Comparison of ENCODE assay signal across 21 mouse cellular contexts in genomic region chr14:99019136-99019808, GRCm38 (mm10). TPM values are rescaled to one million over a fixed set of nuclear protein-coding genes. Genes with fewer than 3 reads are reported as not detected.
DNase-seq lines count a peak whose midpoint lies in the region; ATAC-seq and TF ChIP-seq lines count a peak whose summit lies in the region.
"Had no signal": no experiment of that assay in that cellular context is flagged by ENCODE, and none has a peak within 500 bp of the region (broad histone marks: within the 10 kb centered on the region; RNA-seq: fewer than 3 reads in every experiment).

No protein-coding gene starts in this region.

- no peaks in the 10 kb centered on the region for H3K36me3 ChIP-seq in embryonic facial prominence, embryonic 14.5 days (ENCODE audit: control insufficient read depth, insufficient read depth, low read length)
- H3K36me3 ChIP-seq in embryonic facial prominence, embryonic 10.5 days (replicated peaks) = no peaks in the 10 kb centered on the region
- H3K36me3 ChIP-seq in heart, embryonic 15.5 days = no peaks in the 10 kb centered on the region
- H3K36me3 ChIP-seq in liver, embryonic 11.5 days (ENCODE audit: control insufficient read depth, insufficient read depth, low read length) = no peaks in the 10 kb centered on the region
- no peaks in the 10 kb centered on the region for H3K36me3 ChIP-seq in liver, postnatal 0 days (replicated peaks; ENCODE audit: insufficient read depth, low read length)
- no peaks in the 10 kb centered on the region for H3K36me3 ChIP-seq in heart, postnatal 0 days (replicated peaks; ENCODE audit: control insufficient read depth, insufficient read depth, low read length)
- H3K36me3 ChIP-seq: embryonic facial prominence, embryonic 13.5 days; G1E; liver, embryonic 13.5 days; midbrain, embryonic 12.5 days had no signal

- H3K4me3 ChIP-seq in embryonic facial prominence, embryonic 14.5 days (ENCODE audit: low read depth, low read length) = no peak overlapping the region
- H3K4me3 ChIP-seq in embryonic facial prominence, embryonic 10.5 days = no peak overlapping the region
- H3K4me3 ChIP-seq in heart, embryonic 15.5 days = no peak overlapping the region
- no peak overlapping the region for H3K4me3 ChIP-seq in liver, embryonic 11.5 days (ENCODE audit: low read depth, low read length)
- H3K4me3 ChIP-seq in liver, postnatal 0 days (ENCODE audit: low read depth, low read length) = no peak overlapping the region
- H3K4me3 ChIP-seq in heart, postnatal 0 days (ENCODE audit: low read depth, low read length) = peak overlapping the region; percentile 6; the same call in 1 of the 2 replicates
- H3K4me3 ChIP-seq: embryonic facial prominence, embryonic 13.5 days; liver, embryonic 13.5 days; midbrain, embryonic 12.5 days had no signal

- ATAC-seq in embryonic facial prominence, embryonic 14.5 days (ENCODE audit: low read depth) = no peak
- ATAC-seq in heart, embryonic 15.5 days (replicated peaks; ENCODE audit: insufficient number of reproducible peaks, insufficient read depth, low FRiP score, low read depth) = peak; percentile 86
- ATAC-seq in liver, embryonic 11.5 days (replicated peaks; ENCODE audit: low FRiP score) = no peak
- no peak for ATAC-seq in liver, postnatal 0 days
- peak; percentile 80 for ATAC-seq in heart, postnatal 0 days (ENCODE audit: insufficient read depth, low read depth)
- ATAC-seq: CD4-positive, CD25-positive, alpha-beta regulatory T cell, adult 4 months; forebrain, embryonic 16.5 days; hindbrain, embryonic 16.5 days had no signal

- H3K9ac ChIP-seq in embryonic facial prominence, embryonic 14.5 days (ENCODE audit: low read depth, low read length) = no peak overlapping the region
- no peak overlapping the region for H3K9ac ChIP-seq in heart, embryonic 15.5 days
- H3K9ac ChIP-seq in liver, embryonic 11.5 days (ENCODE audit: low read depth, low read length) = no peak overlapping the region
- no peak overlapping the region for H3K9ac ChIP-seq in liver, postnatal 0 days (replicated peaks)
- no peak overlapping the region for H3K9ac ChIP-seq in heart, postnatal 0 days (replicated peaks; ENCODE audit: low read depth, low read length)
- H3K9ac ChIP-seq: embryonic facial prominence, embryonic 13.5 days; liver, embryonic 13.5 days; midbrain, embryonic 12.5 days had no signal

- H3K4me1 ChIP-seq in embryonic facial prominence, embryonic 14.5 days (ENCODE audit: control insufficient read depth, insufficient read depth, low read length) = no peaks in the 10 kb centered on the region
- H3K4me1 ChIP-seq in embryonic facial prominence, embryonic 10.5 days = 0 out of 2 replicates have a peak, but pooled peaks cover 3% of the 10 kb centered on the region
- peaks cover 20% of the 10 kb centered on the region for H3K4me1 ChIP-seq in heart, embryonic 15.5 days (replicated peaks)
- H3K4me1 ChIP-seq in liver, embryonic 11.5 days (replicated peaks; ENCODE audit: control insufficient read depth, insufficient read depth, low read length) = no peaks in the 10 kb centered on the region
- H3K4me1 ChIP-seq in liver, postnatal 0 days (ENCODE audit: insufficient read depth) = no peaks in the 10 kb centered on the region
- H3K4me1 ChIP-seq in heart, postnatal 0 days (ENCODE audit: control insufficient read depth, insufficient read depth) = peaks cover 11% of the 10 kb centered on the region; the same call in 1 of the 2 replicates
- H3K4me1 ChIP-seq: embryonic facial prominence, embryonic 13.5 days; liver, embryonic 13.5 days had no signal

- intact Hi-C loops in heart, postnatal 36 days (cut with DNase I) = no loop called here

- no peak for TF ChIP-seq CTCF in liver, postnatal 0 days (IDR thresholded peaks at IDR 0.05; ENCODE audit: low read depth)
- TF ChIP-seq CTCF in heart, postnatal 0 days (IDR thresholded peaks at IDR 0.05; ENCODE audit: low read depth) = no peak

- WGBS in embryonic facial prominence, embryonic 14.5 days = 47% methylated on average over 10 of the region's 10 CpGs
- WGBS in embryonic facial prominence, embryonic 10.5 days = 66% methylated on average over 10 of the region's 10 CpGs
- 15% methylated on average over 10 of the region's 10 CpGs for WGBS in heart, embryonic 15.5 days
- 38% methylated on average over 10 of the region's 10 CpGs for WGBS in liver, embryonic 11.5 days
- 47% methylated on average over 10 of the region's 10 CpGs for WGBS in liver, postnatal 0 days (ENCODE audit: insufficient replicate concordance)
- WGBS in heart, postnatal 0 days = 8% methylated on average over 10 of the region's 10 CpGs

- H3K27me3 ChIP-seq in embryonic facial prominence, embryonic 14.5 days (replicated peaks; ENCODE audit: control insufficient read depth, insufficient read depth, low read length) = no peaks in the 10 kb centered on the region
- no peaks in the 10 kb centered on the region for H3K27me3 ChIP-seq in embryonic facial prominence, embryonic 10.5 days (replicated peaks; ENCODE audit: low read depth, poor library complexity, severe bottlenecking)
- no peaks in the 10 kb centered on the region for H3K27me3 ChIP-seq in heart, embryonic 15.5 days
- H3K27me3 ChIP-seq in liver, embryonic 11.5 days (replicated peaks; ENCODE audit: control insufficient read depth, insufficient read depth, low read length) = no peaks in the 10 kb centered on the region
- no peaks in the 10 kb centered on the region for H3K27me3 ChIP-seq in liver, postnatal 0 days (ENCODE audit: insufficient read depth, low read length)
- H3K27me3 ChIP-seq in heart, postnatal 0 days (ENCODE audit: control insufficient read depth, insufficient read depth, low read length) = no peaks in the 10 kb centered on the region
- H3K27me3 ChIP-seq: embryonic facial prominence, embryonic 13.5 days; liver, embryonic 13.5 days; midbrain, embryonic 12.5 days had no signal

- H3K4me2 ChIP-seq in embryonic facial prominence, embryonic 14.5 days (ENCODE audit: low read depth, low read length) = no peak overlapping the region
- peak overlapping the region; percentile 46 for H3K4me2 ChIP-seq in heart, embryonic 15.5 days
- peak overlapping the region; percentile 14; the same call in 1 of the 2 replicates for H3K4me2 ChIP-seq in liver, embryonic 11.5 days
- no peak overlapping the region for H3K4me2 ChIP-seq in liver, postnatal 0 days (ENCODE audit: low read depth, low read length)
- H3K4me2 ChIP-seq in heart, postnatal 0 days (ENCODE audit: low read depth, low read length) = peak overlapping the region; percentile 45
- H3K4me2 ChIP-seq: embryonic facial prominence, embryonic 13.5 days; liver, embryonic 13.5 days; midbrain, embryonic 12.5 days had no signal

- no peak for TF ChIP-seq EP300 in liver, postnatal 0 days (IDR thresholded peaks at IDR 0.05; ENCODE audit: low read depth)
- TF ChIP-seq EP300 in heart, postnatal 0 days (IDR thresholded peaks at IDR 0.05; ENCODE audit: low read depth) = no peak

- H3K27ac ChIP-seq in embryonic facial prominence, embryonic 14.5 days (replicated peaks; ENCODE audit: low read depth, low read length) = no peak overlapping the region
- H3K27ac ChIP-seq in embryonic facial prominence, embryonic 10.5 days (replicated peaks) = no peak overlapping the region
- peak overlapping the region; percentile 72 for H3K27ac ChIP-seq in heart, embryonic 15.5 days
- no peak overlapping the region for H3K27ac ChIP-seq in liver, embryonic 11.5 days (ENCODE audit: low read depth, low read length)
- H3K27ac ChIP-seq in liver, postnatal 0 days (ENCODE audit: low read depth) = no peak overlapping the region
- H3K27ac ChIP-seq in heart, postnatal 0 days (ENCODE audit: low read depth) = peak overlapping the region; percentile 32
- H3K27ac ChIP-seq: embryonic facial prominence, embryonic 13.5 days; liver, embryonic 13.5 days; midbrain, embryonic 12.5 days had no signal

- no peaks in the 10 kb centered on the region for H3K9me3 ChIP-seq in embryonic facial prominence, embryonic 14.5 days (ENCODE audit: control insufficient read depth, low read length)
- H3K9me3 ChIP-seq in embryonic facial prominence, embryonic 10.5 days = no peaks in the 10 kb centered on the region
- no peaks in the 10 kb centered on the region for H3K9me3 ChIP-seq in heart, embryonic 15.5 days (replicated peaks)
- no peaks in the 10 kb centered on the region for H3K9me3 ChIP-seq in liver, embryonic 11.5 days (ENCODE audit: control insufficient read depth, low read length)
- H3K9me3 ChIP-seq in liver, postnatal 0 days (ENCODE audit: low read length) = no peaks in the 10 kb centered on the region
- no peaks in the 10 kb centered on the region for H3K9me3 ChIP-seq in heart, postnatal 0 days (replicated peaks; ENCODE audit: control insufficient read depth, low read length)
- H3K9me3 ChIP-seq: embryonic facial prominence, embryonic 13.5 days; G1E; liver, embryonic 13.5 days; midbrain, embryonic 12.5 days had no signal

- DNase-seq in embryonic facial prominence, embryonic 14.5 days (ENCODE audit: low spot score) = peak; percentile 20
- DNase-seq in embryonic facial prominence, embryonic 10.5 days (ENCODE audit: low spot score) = no peak
- DNase-seq in heart, postnatal 36 days = no peak
- no peak for DNase-seq in liver, embryonic 11.5 days (ENCODE audit: low spot score)
- no peak for DNase-seq in liver, postnatal 0 days
- DNase-seq in heart, postnatal 0 days (ENCODE audit: low spot score) = peak; percentile 56
- DNase-seq in cerebellum, adult 11 months = no peak
- DNase-seq: cerebellum, adult 2 months; cerebellum, postnatal 36 days; kidney, adult 8-10 months; layer of hippocampus, adult 9-11 months; liver, embryonic 13.5 days; retina, postnatal 1 day had no signal

RNA-seq across cellular contexts. Expression of gene Rpl36a-ps1, which starts 25.2 kb away (rescaled TPM):
- polyA plus RNA-seq in embryonic facial prominence, embryonic 14.5 days (2014; fragmentation: Nextera tagmentation; extraction: Ambion mirVana) = 1.6 and 3.7 TPM in 2 replicates
- polyA plus RNA-seq in embryonic facial prominence, embryonic 10.5 days (2016; fragmentation: Nextera tagmentation; extraction: Ambion mirVana) = 1.4 TPM in 1 of 2 replicates, not detected in the other
- polyA plus RNA-seq in heart, embryonic 15.5 days (2015; fragmentation: Nextera tagmentation; extraction: Ambion mirVana) = 0.79 and 1.2 TPM in 2 replicates
- 1 to 10 TPM; 3.3 to 5.6 TPM for total RNA-seq in heart, postnatal 36 days (2021)
- polyA plus RNA-seq in liver, embryonic 11.5 days (2014; fragmentation: Nextera tagmentation; extraction: Ambion mirVana) = 2.5 TPM in 2 replicates
- polyA plus RNA-seq in liver, postnatal 0 days (2015; fragmentation: Nextera tagmentation; extraction: Ambion mirVana) = 2.5 and 3.0 TPM in 2 replicates
- not detected in 2 replicates for total RNA-seq in heart, postnatal 0 days (2014; rRNA removed; ENCODE audit: low replicate concordance)
- polyA plus RNA-seq in heart, postnatal 0 days (2015; fragmentation: Nextera tagmentation; extraction: Ambion mirVana) = 1.7 and 1.8 TPM in 2 replicates
- total RNA-seq: gastrocnemius, adult 8-10 months had no signal
- polyA plus RNA-seq: forebrain, embryonic 16.5 days; midbrain, embryonic 12.5 days had no signal

RNA-seq across cellular contexts. Expression of gene Mzt1, which starts 26.7 kb away (rescaled TPM):
- 42.1 and 45.5 TPM in 2 replicates for polyA plus RNA-seq in embryonic facial prominence, embryonic 14.5 days (2014; fragmentation: Nextera tagmentation; extraction: Ambion mirVana)
- polyA plus RNA-seq in embryonic facial prominence, embryonic 10.5 days (2016; fragmentation: Nextera tagmentation; extraction: Ambion mirVana) = 96.8 and 101 TPM in 2 replicates
- polyA plus RNA-seq in heart, embryonic 15.5 days (2015; fragmentation: Nextera tagmentation; extraction: Ambion mirVana) = 74.9 and 92.1 TPM in 2 replicates
- 10 to 100 TPM; 37.5 to 39.6 TPM for total RNA-seq in heart, postnatal 36 days (2021)
- 77.3 and 80.6 TPM in 2 replicates for polyA plus RNA-seq in liver, embryonic 11.5 days (2014; fragmentation: Nextera tagmentation; extraction: Ambion mirVana)
- 42.5 and 43.2 TPM in 2 replicates for polyA plus RNA-seq in liver, postnatal 0 days (2015; fragmentation: Nextera tagmentation; extraction: Ambion mirVana)
- 64.1 and 79.9 TPM in 2 replicates for total RNA-seq in heart, postnatal 0 days (2014; rRNA removed; ENCODE audit: low replicate concordance)
- 82.2 and 84.6 TPM in 2 replicates for polyA plus RNA-seq in heart, postnatal 0 days (2015; fragmentation: Nextera tagmentation; extraction: Ambion mirVana)

RNA-seq across cellular contexts. Expression of gene Bora, which starts 26.8 kb away (rescaled TPM):
- 26.7 and 43.7 TPM in 2 replicates for polyA plus RNA-seq in embryonic facial prominence, embryonic 14.5 days (2014; fragmentation: Nextera tagmentation; extraction: Ambion mirVana)
- polyA plus RNA-seq in embryonic facial prominence, embryonic 10.5 days (2016; fragmentation: Nextera tagmentation; extraction: Ambion mirVana) = 87.0 and 93.0 TPM in 2 replicates
- polyA plus RNA-seq in heart, embryonic 15.5 days (2015; fragmentation: Nextera tagmentation; extraction: Ambion mirVana) = 37.2 and 41.2 TPM in 2 replicates
- total RNA-seq in heart, postnatal 36 days (2021) = 1 to 10 TPM in 1 of 2 experiments, under 1 TPM in 1; 0.62 to 1.9 TPM
- 70.4 and 76.3 TPM in 2 replicates for polyA plus RNA-seq in liver, embryonic 11.5 days (2014; fragmentation: Nextera tagmentation; extraction: Ambion mirVana)
- polyA plus RNA-seq in liver, postnatal 0 days (2015; fragmentation: Nextera tagmentation; extraction: Ambion mirVana) = 13.0 and 13.6 TPM in 2 replicates
- total RNA-seq in heart, postnatal 0 days (2014; rRNA removed; ENCODE audit: low replicate concordance) = 8.0 and 10.7 TPM in 2 replicates
- polyA plus RNA-seq in heart, postnatal 0 days (2015; fragmentation: Nextera tagmentation; extraction: Ambion mirVana) = 11.3 and 12.3 TPM in 2 replicates

Comparison
In these comparisons a context has a peak if more than half of its experiments do, and no peak if none do; other contexts are left out.
1. DNase-seq: peak in embryonic facial prominence, embryonic 14.5 days (single experiment) and heart, postnatal 0 days (single experiment); none in embryonic facial prominence, embryonic 10.5 days (single experiment), heart, postnatal 36 days (0 of 2), liver, embryonic 11.5 days (single experiment), liver, postnatal 0 days (single experiment) and cerebellum, adult 11 months (single experiment).
2. H3K4me2 ChIP-seq: peak in heart, embryonic 15.5 days (single experiment), liver, embryonic 11.5 days (single experiment) and heart, postnatal 0 days (single experiment); none in embryonic facial prominence, embryonic 14.5 days (single experiment) and liver, postnatal 0 days (single experiment).
3. ATAC-seq: peak in heart, embryonic 15.5 days (single experiment) and heart, postnatal 0 days (single experiment); none in embryonic facial prominence, embryonic 14.5 days (single experiment), liver, embryonic 11.5 days (single experiment) and liver, postnatal 0 days (single experiment).
4. H3K27ac ChIP-seq: peak in heart, embryonic 15.5 days (single experiment) and heart, postnatal 0 days (single experiment); none in embryonic facial prominence, embryonic 14.5 days (single experiment), embryonic facial prominence, embryonic 10.5 days (single experiment), liver, embryonic 11.5 days (single experiment) and liver, postnatal 0 days (single experiment).